ENCODE assay signal across 26 mouse cellular contexts in the genomic region with DNA sequence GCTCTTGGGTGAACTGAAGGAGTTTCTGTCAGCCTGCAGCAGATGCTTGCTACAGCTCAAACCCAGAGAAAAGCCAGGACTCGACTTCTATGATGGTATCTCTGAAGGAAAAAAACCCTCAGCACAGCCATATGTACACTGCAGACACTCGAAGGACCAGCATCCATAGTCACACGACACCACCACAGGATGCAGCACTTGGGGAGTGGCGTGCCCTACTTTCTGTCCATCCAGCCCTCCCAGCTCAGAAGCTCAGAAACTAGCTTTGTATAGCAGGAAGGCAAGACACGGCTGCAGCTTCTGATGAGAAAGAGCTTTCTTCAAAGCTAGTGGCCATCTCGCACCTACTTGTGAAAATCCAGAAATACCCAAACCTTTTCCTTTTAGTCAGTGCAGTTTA.
DNase-seq lines count a peak whose midpoint lies in the region; ATAC-seq and TF ChIP-seq lines count a peak whose summit lies in the region.
"Had no signal": no experiment of that assay in that cellular context is flagged by ENCODE, and none has a peak within 500 bp of the region (broad histone marks: within the 10 kb centered on the region; RNA-seq: fewer than 3 reads in every experiment).

No protein-coding gene starts in this region.

- no peak overlapping the region for H3K4me2 ChIP-seq in neural tube, embryonic 15.5 days
- H3K4me2 ChIP-seq: heart, embryonic 13.5 days; kidney, embryonic 15.5 days; stomach, embryonic 15.5 days had no signal

- H3K9me3 ChIP-seq in neural tube, embryonic 15.5 days (replicated peaks) = no peaks in the 10 kb centered on the region
- H3K9me3 ChIP-seq: heart, embryonic 13.5 days; kidney, embryonic 15.5 days; stomach, embryonic 15.5 days had no signal

- ATAC-seq in frontal cortex, adult (ENCODE audit: low TSS enrichment) = peak; percentile 77
- ATAC-seq in neural tube, embryonic 15.5 days (ENCODE audit: low FRiP score) = no peak
- ATAC-seq: activated CD4-positive, CD25-positive, alpha-beta regulatory T cell, adult 4 months; forebrain, postnatal 0 days; hindbrain, embryonic 16.5 days had no signal

- DNase-seq in frontal cortex, postnatal 25 days (ENCODE audit: low spot score in 2 of 2) = no peak
- DNase-seq in left cerebral cortex, adult 2 months (ENCODE audit: extremely low spot score in 1 of 2, low spot score in 2 of 2) = no peak
- DNase-seq in left cerebral cortex, postnatal 10 days (ENCODE audit: extremely low spot score in 1 of 2, low spot score in 2 of 2) = no peak
- DNase-seq in brain, adult 2 months (ENCODE audit: low read depth, low spot score) = peak; percentile 80
- DNase-seq: adrenal gland, adult 2 months; B cell, adult 2 months; cerebellum, postnatal 25 days; forebrain, postnatal 0 days; gastrocnemius, postnatal 25 days; heart, adult 2 months; heart, postnatal 10 days; kidney, adult 18-20 months; kidney, postnatal 25 days; layer of hippocampus, postnatal 36 days; liver; lung, adult 2 months; lung, postnatal 10 days; midbrain, embryonic 14.5 days had no signal

- 71% methylated on average over 6 of the region's 6 CpGs for WGBS in neural tube, embryonic 15.5 days

- intact Hi-C loops in left cerebral cortex, adult 2 months (cut with DNase I) = no loop called here
- intact Hi-C loops in left cerebral cortex, postnatal 10 days (cut with DNase I) = loop anchor here (5.0 kb wide), 1 partner anchor 54 kb away; no protein-coding TSS in a partner anchor

- H3K27ac ChIP-seq in left cerebral cortex, adult 2 months = peak overlapping the region; percentile 86
- peak overlapping the region; percentile 54 for H3K27ac ChIP-seq in neural tube, embryonic 15.5 days (replicated peaks)
- H3K27ac ChIP-seq: heart, adult 2 months; heart, embryonic 13.5 days; kidney, embryonic 15.5 days; liver, embryonic 14.5 days; stomach, embryonic 15.5 days had no signal

- peaks cover 20% of the 10 kb centered on the region for H3K36me3 ChIP-seq in neural tube, embryonic 15.5 days
- H3K36me3 ChIP-seq: stomach, embryonic 15.5 days had no signal

- no peak overlapping the region for H3K9ac ChIP-seq in neural tube, embryonic 15.5 days (replicated peaks)
- H3K9ac ChIP-seq: forebrain, postnatal 0 days; heart, embryonic 13.5 days; kidney, embryonic 15.5 days; liver, embryonic 14.5 days; stomach, embryonic 15.5 days had no signal

- H3K4me3 ChIP-seq in left cerebral cortex, adult 2 months = no peak overlapping the region
- no peak overlapping the region for H3K4me3 ChIP-seq in neural tube, embryonic 15.5 days (replicated peaks)
- H3K4me3 ChIP-seq: heart, adult 2 months; heart, embryonic 13.5 days; kidney, embryonic 15.5 days; stomach, embryonic 15.5 days had no signal

- H3K27me3 ChIP-seq in neural tube, embryonic 15.5 days (replicated peaks) = no peaks in the 10 kb centered on the region
- H3K27me3 ChIP-seq: heart, embryonic 13.5 days; kidney, embryonic 15.5 days; stomach, embryonic 15.5 days had no signal

- TF ChIP-seq CTCF in left cerebral cortex, adult 2 months (IDR thresholded peaks at IDR 0.05) = no peak

- H3K4me1 ChIP-seq in neural tube, embryonic 15.5 days = peaks cover 9% of the 10 kb centered on the region
